Mouse (Mus musculus): ENCODE measurements at regions not wholly inside any gene's neighbourhood (a gene's known extent, or its start where the extent isn't known, plus 50 kb on each side); places are given as distances from the start of the nearest gene placed in this dataset.

DNA sequence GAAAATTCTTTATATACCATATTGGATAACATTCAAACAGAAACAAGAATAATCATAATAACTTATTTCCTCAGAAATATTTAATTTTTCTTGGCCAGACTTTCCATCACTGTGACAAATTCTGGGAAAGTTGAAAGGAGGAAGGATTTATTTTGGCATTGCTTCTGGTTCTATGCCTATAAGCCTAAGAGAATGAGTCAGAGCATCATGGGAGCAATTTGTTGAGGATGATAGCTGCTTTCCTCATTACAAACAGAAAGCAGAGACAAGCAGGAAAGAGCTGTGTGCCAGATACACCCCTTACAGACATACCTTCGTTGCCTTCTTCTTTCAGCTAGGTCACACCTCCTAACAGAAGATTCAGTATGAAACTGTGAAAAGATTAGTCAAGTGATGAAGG, 115.3 kb downstream of the Rgs21 start:
- DNase-seq = no peak

DNA sequence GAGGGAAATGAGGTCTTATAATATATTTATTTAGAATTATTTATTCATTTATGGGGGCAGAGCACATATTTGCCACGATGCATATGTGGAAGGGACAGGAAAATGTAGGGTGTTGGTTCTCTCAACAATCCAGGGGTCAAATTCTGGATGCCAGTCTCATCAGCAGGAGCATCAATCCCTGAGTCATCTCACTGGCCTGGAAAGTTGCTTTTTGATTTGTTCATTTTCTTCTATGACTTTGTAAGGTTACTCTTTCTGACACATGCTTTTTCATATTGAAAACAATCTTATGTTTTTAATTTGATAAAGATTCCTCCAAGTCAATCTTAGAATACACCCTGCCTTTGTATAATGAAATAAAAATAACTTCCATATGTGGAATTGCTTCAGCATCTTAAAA, 115.7 kb downstream of the Rgs21 start:
- DNase-seq = no peak

DNA sequence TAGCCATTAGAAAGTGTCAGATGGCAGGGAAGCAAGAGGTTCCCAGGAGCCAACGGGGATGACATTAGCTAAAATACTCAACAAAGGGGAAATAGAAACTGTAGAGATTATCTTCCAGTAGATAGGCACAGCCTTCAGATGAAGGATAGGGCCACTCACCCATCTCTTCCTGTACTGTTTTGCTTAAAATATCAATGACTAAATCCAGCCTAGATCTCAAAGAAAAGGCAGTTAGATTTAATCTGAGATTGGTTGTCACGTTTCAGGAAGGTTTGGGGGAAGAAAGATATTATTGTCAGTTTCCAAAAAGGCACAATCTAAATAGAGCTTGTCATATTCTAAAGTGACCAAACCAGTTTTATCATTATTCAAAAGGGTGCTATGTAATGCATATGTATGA, 130.8 kb downstream of the Rgs21 start:
- DNase-seq = no peak

- no peak for DNase-seq
Observed at GRCm38 (mm10) chr1:144432816-144433215, 134.7 kb downstream of the Rgs21 start.

DNA sequence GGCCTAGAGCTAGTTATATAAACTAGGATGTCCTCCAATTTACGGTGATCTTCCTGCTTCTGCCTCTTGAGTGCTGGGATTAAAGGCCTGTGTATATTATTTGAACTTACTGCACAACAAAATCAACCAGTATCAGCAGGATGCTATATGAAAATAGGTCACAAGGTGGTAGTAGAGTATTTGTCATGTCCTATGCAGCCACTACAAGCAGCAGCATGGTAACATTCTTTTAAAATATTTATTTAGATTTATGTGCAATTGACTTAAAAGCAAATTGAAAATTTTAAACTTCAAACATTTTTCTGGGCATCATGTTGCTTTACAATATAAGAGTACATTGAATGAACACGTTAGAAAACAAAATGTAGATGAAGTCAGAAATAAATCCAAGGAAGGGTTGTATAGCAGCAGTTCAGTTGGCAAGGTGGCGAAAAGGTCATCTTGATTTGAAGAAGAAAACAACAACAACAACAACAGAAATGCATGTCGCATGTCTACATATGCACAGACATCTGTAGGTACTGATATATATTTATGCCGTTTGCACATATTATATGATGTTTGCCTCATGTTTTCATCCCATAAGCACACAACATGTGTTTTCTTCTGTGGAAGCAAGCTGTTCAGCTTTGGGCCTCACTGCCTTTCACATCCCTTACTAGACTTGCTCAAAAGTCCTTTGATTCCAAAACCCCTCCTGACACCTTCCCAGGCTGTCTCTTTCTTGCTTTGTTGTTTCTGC, 135.8 kb downstream of the Rgs21 start:
- DNase-seq = no peak

DNA sequence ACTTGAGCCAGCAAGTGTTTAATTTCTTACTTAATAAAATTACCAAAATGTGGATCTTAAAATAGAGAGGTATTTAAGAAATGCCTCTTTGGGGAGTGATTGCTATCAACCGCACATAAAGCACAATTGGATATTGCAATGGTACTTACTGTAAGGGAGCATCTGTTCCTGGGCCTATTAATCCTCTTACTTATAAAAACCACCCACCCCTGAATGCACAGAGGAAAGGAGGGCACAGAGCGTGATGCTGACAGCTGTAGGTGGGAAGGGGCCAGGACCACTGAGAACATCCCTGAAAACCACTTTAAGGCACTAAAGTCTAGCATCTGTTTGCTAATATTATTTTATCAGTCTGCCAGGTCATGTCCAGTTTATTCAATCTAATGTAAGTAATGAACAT, 146.1 kb downstream of the Rgs21 start:
- no peak for DNase-seq

GRCm38 (mm10) chr1:144406387-144407383, 157.6 kb upstream of the Rgs1 start:
- peak; percentile 83 for DNase-seq

GRCm38 (mm10) chr1:144405724-144406123, 156.7 kb upstream of the Rgs1 start:
- no peak for DNase-seq

DNA sequence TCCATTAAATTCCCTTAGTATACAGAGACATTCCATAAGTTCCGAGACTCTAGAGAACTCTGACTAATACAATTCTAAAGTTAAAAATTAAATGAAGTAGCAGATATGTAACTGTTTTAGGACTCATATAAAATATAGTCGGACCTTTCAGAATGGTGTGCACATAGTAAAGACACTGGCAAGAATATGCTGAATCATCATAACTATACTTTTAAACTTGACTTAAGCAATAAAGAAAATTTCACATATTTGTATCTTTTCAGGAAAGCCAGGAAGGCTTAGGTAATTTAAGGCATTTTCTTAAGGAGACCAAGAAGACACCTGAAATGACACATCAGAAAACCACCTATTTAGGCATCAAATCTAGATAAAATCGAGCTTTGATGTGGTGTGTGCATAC, 156.0 kb upstream of the Rgs1 start:
- no peak for DNase-seq

DNA sequence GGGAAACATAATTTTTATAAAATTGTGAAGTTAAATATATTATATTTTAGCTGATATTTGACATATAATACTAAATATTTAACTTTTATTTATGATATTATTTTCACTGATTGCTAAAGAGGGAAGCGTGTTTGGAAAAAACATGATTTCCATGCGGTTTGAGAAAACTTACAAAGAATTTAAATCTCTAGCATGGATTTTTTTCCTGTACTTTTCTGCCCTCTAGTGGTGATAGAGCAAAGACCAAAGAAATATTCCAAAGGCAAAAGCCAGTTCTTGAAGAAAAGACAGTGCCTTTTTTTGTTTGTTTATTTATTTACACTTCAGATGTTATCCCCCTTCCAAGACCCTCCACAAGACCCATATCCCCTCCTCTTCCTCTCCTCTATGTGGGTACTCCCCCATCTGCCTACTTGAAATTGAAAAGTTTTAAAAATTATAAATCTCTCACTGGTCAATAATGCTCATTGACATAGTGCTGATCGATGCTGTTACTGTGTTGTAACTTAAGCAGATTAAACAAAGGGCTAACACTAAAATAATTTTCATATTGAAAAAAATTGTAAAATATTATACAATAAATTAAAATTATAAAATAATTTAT, 131.1 kb upstream of the Rgs1 start:
- DNase-seq = no peak

GRCm38 (mm10) chr1:144374121-144374520, 125.1 kb upstream of the Rgs1 start:
- no peak for DNase-seq

- peak; percentile 60 to 66 for DNase-seq
Observed at GRCm38 (mm10) chr1:144367492-144367891, 118.5 kb upstream of the Rgs1 start.

DNA sequence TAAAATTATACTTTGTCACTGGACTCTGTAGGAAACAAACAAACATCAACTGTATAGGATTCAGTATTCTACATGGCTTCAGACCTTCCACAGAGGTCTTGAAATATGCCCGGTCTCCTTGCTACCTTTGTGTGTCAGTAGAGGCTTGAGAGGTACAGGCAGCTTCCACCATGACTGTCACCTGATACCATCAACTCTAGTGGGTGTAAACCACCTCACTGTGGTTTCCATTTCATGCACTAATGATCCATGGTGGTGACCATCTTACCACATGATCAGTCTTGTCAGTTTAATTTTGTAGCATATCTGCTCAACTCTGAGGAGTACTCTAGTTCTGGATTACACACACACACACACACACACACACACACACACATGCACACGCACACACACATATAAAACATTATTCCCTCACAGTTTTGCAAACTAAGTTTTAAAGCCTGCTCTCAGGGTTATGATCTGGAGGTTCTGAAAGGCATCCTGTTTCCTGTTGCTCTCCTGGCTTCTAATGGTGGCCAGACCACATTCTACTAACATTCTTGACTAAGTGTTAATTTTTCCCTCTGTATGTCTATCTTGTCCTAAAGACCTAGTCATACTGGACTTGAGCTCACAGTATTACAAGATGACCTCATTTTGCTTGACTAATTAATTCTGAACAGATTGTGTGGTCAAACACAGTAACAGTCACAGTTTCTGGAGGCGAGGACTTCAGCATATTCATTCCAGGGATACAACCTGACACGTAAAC, 106.7 kb upstream of the Rgs1 start:
- no peak for DNase-seq

DNA sequence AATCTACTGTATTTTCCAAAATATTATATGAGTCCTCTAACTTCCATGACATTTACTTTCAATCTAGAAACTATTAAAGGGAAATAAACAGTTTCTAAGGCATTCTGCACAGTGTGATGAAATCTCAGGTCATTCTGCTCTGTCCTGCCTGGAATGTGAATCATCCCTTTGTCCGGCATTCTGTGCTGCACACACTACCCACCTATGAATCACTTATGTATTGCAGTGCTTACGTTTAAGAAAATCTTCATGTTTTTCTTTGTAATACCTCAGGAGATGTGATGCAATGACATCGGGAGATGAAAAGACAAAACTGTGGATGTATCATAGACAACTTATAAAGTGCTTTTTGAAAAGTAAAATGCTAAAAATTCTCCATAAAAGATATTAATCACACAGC, 106.0 kb upstream of the Rgs1 start:
- no peak for DNase-seq

GRCm38 (mm10) chr1:144353320-144353719, 104.3 kb upstream of the Rgs1 start:
- no peak for DNase-seq

DNA sequence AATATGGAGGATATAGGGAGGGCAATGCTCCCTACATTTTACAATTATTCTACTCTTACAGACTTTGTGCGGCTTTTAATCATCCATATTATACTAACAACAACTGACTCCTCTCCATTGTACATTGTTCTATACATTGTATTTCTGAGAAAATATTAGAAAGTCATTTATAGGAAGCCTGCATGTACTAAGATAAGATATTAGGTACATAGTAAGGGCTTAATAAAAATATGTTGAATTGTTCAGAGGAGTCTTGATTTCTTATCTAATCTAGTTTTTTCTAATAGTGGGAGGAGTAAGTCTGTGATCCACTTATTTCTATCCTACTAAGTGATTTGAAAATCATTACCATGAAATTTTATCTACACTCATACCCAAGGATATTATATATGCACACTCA, 94.8 kb upstream of the Rgs1 start:
- no peak for DNase-seq

DNA sequence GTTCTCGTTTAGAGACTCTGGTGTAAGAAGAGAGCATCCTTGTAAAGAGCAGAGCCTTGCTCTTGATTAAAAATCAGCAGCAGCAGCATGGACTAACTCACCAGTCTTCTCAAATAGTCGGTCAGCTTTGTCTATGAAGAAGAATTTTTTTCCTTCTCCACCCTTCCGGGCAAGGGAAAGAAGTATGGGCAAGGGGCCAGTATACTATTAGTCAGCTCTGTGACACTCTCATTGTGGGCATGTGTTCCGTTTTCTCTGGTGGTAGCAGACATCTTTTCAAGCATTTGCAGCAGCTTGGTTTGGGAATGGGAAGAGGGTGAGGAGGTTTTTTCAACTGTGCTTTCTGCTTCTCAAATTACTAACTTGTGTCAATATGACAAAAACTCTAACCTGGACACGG, 94.3 kb upstream of the Rgs1 start:
- no peak for DNase-seq

GRCm38 (mm10) chr1:144337572-144337971, 88.5 kb upstream of the Rgs1 start:
- no peak for DNase-seq

GRCm38 (mm10) chr1:144330365-144331050, 81.5 kb upstream of the Rgs1 start:
- no peak for DNase-seq

- DNase-seq = no peak
Observed at GRCm38 (mm10) chr1:144319406-144319805, 70.4 kb upstream of the Rgs1 start.

- no peak for DNase-seq
Observed at GRCm38 (mm10) chr1:144318289-144318688, 69.2 kb upstream of the Rgs1 start.

- DNase-seq = no peak
Observed at GRCm38 (mm10) chr1:144317560-144317959, 68.5 kb upstream of the Rgs1 start.
